In genomic region chr4:141881950-141882349, GRCm38 (mm10) we compare ENCODE assay signal across 31 mouse cellular contexts. TPM values are rescaled to one million over a fixed set of nuclear protein-coding genes. Genes with fewer than 3 reads are reported as not detected.
A peak's percentile ranks its signal among the peaks of the same experiment; 100 is the strongest.
DNase-seq lines count a peak whose midpoint lies in the region; ATAC-seq lines count a peak whose summit lies in the region.
"Had no signal": no experiment of that assay in that cellular context is flagged by ENCODE, and none has a peak within 500 bp of the region (broad histone marks: within the 10 kb centered on the region; RNA-seq: fewer than 3 reads in every experiment).

No protein-coding gene starts in this region.

- DNase-seq in heart, adult 18-20 months: peak; percentile 50 to 59
- DNase-seq in heart, postnatal 14 days: no peak
- peak; percentile 59 for DNase-seq in lung, postnatal 10 days
- no peak for DNase-seq in lung, postnatal 14 days
- no peak for DNase-seq in yolk sac, embryonic 10.5 days (ENCODE audit: low spot score)
- no peak for DNase-seq in frontal cortex, postnatal 14 days (ENCODE audit: low spot score in 2 of 2)
- DNase-seq: cerebellum, adult 8-10 months; gastrocnemius, postnatal 36 days; kidney, adult 9 months; kidney, postnatal 36 days; layer of hippocampus, adult 9-11 months; right cerebral cortex, postnatal 14 days; thymus, adult 2 months had no signal

- peaks cover 28% of the 10 kb centered on the region for H3K4me1 ChIP-seq in heart, embryonic 16.5 days (ENCODE audit: control insufficient read depth, insufficient read depth, low read length)
- H3K4me1 ChIP-seq: hindbrain, embryonic 13.5 days had no signal

- 21% methylated on average over 5 of the region's 5 CpGs for WGBS in heart, embryonic 16.5 days

- intact Hi-C loops in heart, postnatal 14 days (cut with DNase I): no loop called here

- no peaks in the 10 kb centered on the region for H3K27me3 ChIP-seq in heart, embryonic 16.5 days (ENCODE audit: control insufficient read depth, insufficient read depth, low read length)
- H3K27me3 ChIP-seq: hindbrain, embryonic 13.5 days; midbrain, embryonic 13.5 days had no signal

- peak overlapping the region; percentile 10; the same call in 1 of the 2 replicates for H3K4me2 ChIP-seq in heart, embryonic 16.5 days (ENCODE audit: low read depth, low read length)
- H3K4me2 ChIP-seq: forebrain, embryonic 12.5 days; hindbrain, embryonic 13.5 days; liver, embryonic 11.5 days; midbrain, embryonic 13.5 days had no signal

- H3K27ac ChIP-seq in heart, embryonic 16.5 days (ENCODE audit: low read length): peak overlapping the region; percentile 48; the same call in 1 of the 2 replicates
- H3K27ac ChIP-seq: forebrain, embryonic 12.5 days; hindbrain, embryonic 13.5 days; midbrain, embryonic 13.5 days had no signal

- H3K36me3 ChIP-seq in heart, embryonic 16.5 days (ENCODE audit: control insufficient read depth, insufficient read depth): no peaks in the 10 kb centered on the region
- H3K36me3 ChIP-seq: forebrain, embryonic 12.5 days; hindbrain, embryonic 13.5 days; midbrain, embryonic 13.5 days had no signal

- no peaks in the 10 kb centered on the region for H3K9me3 ChIP-seq in heart, embryonic 16.5 days (replicated peaks; ENCODE audit: control insufficient read depth, low read length)
- H3K9me3 ChIP-seq: forebrain, embryonic 12.5 days; hindbrain, embryonic 13.5 days; midbrain, embryonic 13.5 days had no signal

- 0 out of 2 replicates have a peak, but pooled peaks have one; percentile 12 for ATAC-seq in heart, embryonic 16.5 days (replicated peaks; ENCODE audit: extremely low read depth, insufficient read depth, low FRiP score)
- no peak for ATAC-seq in frontal cortex, adult (ENCODE audit: low TSS enrichment)
- ATAC-seq: midbrain, embryonic 13.5 days had no signal

- H3K9ac ChIP-seq in heart, embryonic 16.5 days (ENCODE audit: low read length): no peak overlapping the region
- H3K9ac ChIP-seq: forebrain, embryonic 12.5 days; hindbrain, embryonic 13.5 days; midbrain, embryonic 13.5 days had no signal

- H3K4me3 ChIP-seq in heart, embryonic 16.5 days (ENCODE audit: low read length): no peak overlapping the region
- H3K4me3 ChIP-seq: forebrain, embryonic 12.5 days; hindbrain, embryonic 13.5 days; midbrain, embryonic 13.5 days; myocyte had no signal

RNA-seq across cellular contexts. Expression of gene Efhd2, which starts 7.2 kb away (rescaled TPM):
- total RNA-seq in heart, adult 18-20 months (2021): 10 to 100 TPM; 21.7 to 22.8 TPM
- total RNA-seq in heart, postnatal 14 days (2021): 10 to 100 TPM; 22.1 to 22.6 TPM
- 79.2 and 80.4 TPM in 2 replicates for polyA plus RNA-seq in heart, embryonic 16.5 days (2015; fragmentation: Nextera tagmentation; extraction: Ambion mirVana)

RNA-seq across cellular contexts. Expression of gene Ctrc, which starts 35.8 kb away (rescaled TPM):
- not detected for total RNA-seq in heart, adult 18-20 months (2021)
- total RNA-seq in heart, postnatal 14 days (2021): not detected
- polyA plus RNA-seq in heart, embryonic 16.5 days (2015; fragmentation: Nextera tagmentation; extraction: Ambion mirVana): not detected in 2 replicates
- total RNA-seq: adrenal gland, adult 18-20 months; CH12.LX; common myeloid progenitor, adult 5-6 weeks; gastrocnemius, postnatal 36 days; megakaryocyte, adult 5-6 weeks; MEL had no signal
- polyA plus RNA-seq: embryonic facial prominence, embryonic 11.5 days; forebrain, embryonic 12.5 days; frontal cortex, adult 2 months; hindbrain, embryonic 13.5 days; intestine, embryonic 14.5 days; limb, embryonic 11.5 days; liver, embryonic 11.5 days; midbrain, embryonic 13.5 days; myocyte; neural tube, embryonic 14.5 days; stomach, embryonic 14.5 days had no signal

RNA-seq across cellular contexts. Expression of gene Cela2a, which starts 56.0 kb away (rescaled TPM):
- not detected for total RNA-seq in heart, adult 18-20 months (2021)
- total RNA-seq in heart, postnatal 14 days (2021): not detected
- polyA plus RNA-seq in heart, embryonic 16.5 days (2015; fragmentation: Nextera tagmentation; extraction: Ambion mirVana): 0.63 TPM in 1 of 2 replicates, not detected in the other
- total RNA-seq: adrenal gland, adult 18-20 months; common myeloid progenitor, adult 5-6 weeks; gastrocnemius, postnatal 36 days; megakaryocyte, adult 5-6 weeks; MEL had no signal
- polyA plus RNA-seq: embryonic facial prominence, embryonic 11.5 days; forebrain, embryonic 12.5 days; hindbrain, embryonic 13.5 days; limb, embryonic 11.5 days; liver, embryonic 11.5 days; midbrain, embryonic 13.5 days; myocyte; neural tube, embryonic 14.5 days; stomach, embryonic 14.5 days had no signal

Comparison
In these comparisons a context has a peak if more than half of its experiments do, and no peak if none do; other contexts are left out.
1. DNase-seq: peak in heart, adult 18-20 months (2 of 2) and lung, postnatal 10 days (single experiment); none in heart, postnatal 14 days (0 of 2), lung, postnatal 14 days (single experiment), yolk sac, embryonic 10.5 days (single experiment) and frontal cortex, postnatal 14 days (0 of 2).